Mouse (Mus musculus) kidney, postnatal 0 days (tissue): Measurements from ENCODE around the gene Myh9. TPM values are rescaled to one million over a fixed set of nuclear protein-coding genes. Genes with fewer than 3 reads are reported as not detected.
A peak's percentile ranks its signal among the peaks of the same experiment; 100 is the strongest.

Experiments used
- ATAC-seq: fragments of 200-750 bp; cut with Nextera tagmentation; replicated peaks from 2 replicates; pipeline ENCODE4 v1.8.0; 2017; ENCODE audit warnings: low read depth, moderate number of reproducible peaks, moderate TSS enrichment, moderate library complexity; ENCODE audit not compliant: low FRiP score
- DNase-seq: peaks from one replicate; pipeline ENCODE4 v3.0.0-alpha.2; 2016; ENCODE audit warnings: low spot score
- H3K27ac ChIP-seq: fragments of 300-500 bp; sonication (generic); 2 replicates; pipeline ENCODE4 v1.5.1; 2014; ENCODE audit warnings: mild to moderate bottlenecking
- H3K27me3 ChIP-seq: fragments of 300-500 bp; sonication (generic); 2 replicates; pipeline ENCODE4 v1.6.1; 2014; ENCODE audit warnings: low read length, mixed read lengths; ENCODE audit not compliant: insufficient read depth
- H3K36me3 ChIP-seq: fragments of 300-500 bp; sonication (generic); 2 replicates; pipeline ENCODE4 v1.6.1; 2014; ENCODE audit warnings: low read length, mixed read lengths; ENCODE audit not compliant: insufficient read depth
- H3K4me1 ChIP-seq: fragments of 300-500 bp; sonication (generic); replicated peaks from 2 replicates; pipeline ENCODE4 v1.6.1; 2014; ENCODE audit warnings: antibody characterized with exemption, low read length, mixed read lengths; ENCODE audit not compliant: insufficient read depth
- H3K4me2 ChIP-seq: fragments of 300-500 bp; sonication (generic); 2 replicates; pipeline ENCODE4 v1.6.1; 2014; ENCODE audit warnings: mild to moderate bottlenecking, low read length, moderate library complexity, mixed read lengths
- H3K4me3 ChIP-seq: fragments of 300-500 bp; sonication (generic); replicated peaks from 2 replicates; pipeline ENCODE4 v1.5.1; 2014; ENCODE audit warnings: low read depth, low read length
- H3K9ac ChIP-seq: fragments of 300-500 bp; sonication (generic); 2 replicates; pipeline ENCODE4 v1.6.1; 2014; ENCODE audit warnings: low read depth, low read length
- H3K9me3 ChIP-seq: fragments of 300-500 bp; sonication (generic); replicated peaks from 2 replicates; pipeline ENCODE4 v1.6.1; 2016; ENCODE audit warnings: low read length, inconsistent platforms, mixed read lengths
- CTCF ChIP-seq: IDR thresholded peaks from 2 replicates; pipeline ENCODE4 v1.5.1; 2016; ENCODE audit warnings: antibody characterized with exemption, low read depth, mild to moderate bottlenecking, moderate library complexity
- WGBS: fragments of 180-500 bp; shearing (Covaris S2); extraction: QIAGEN DNeasy Blood & Tissue Kit; methylation state at CpG from one replicate; pipeline ENCODE4 v1.1.7; 2014; 5-methylcytosine and 5-hydroxymethylcytosine counted together
- polyA plus RNA-seq: library from polyadenylated mRNA; unstranded; fragments of >200 nt; fragmentation: Nextera tagmentation; extraction: Ambion mirVana; gene quantifications from 2 replicates; pipeline ENCODE4 v1.2.1, GENCODE M21; 2015

Myh9 gene
- polyA plus RNA-seq, 1 experiment from 2014 or later: 52.9 TPM

DNA sequence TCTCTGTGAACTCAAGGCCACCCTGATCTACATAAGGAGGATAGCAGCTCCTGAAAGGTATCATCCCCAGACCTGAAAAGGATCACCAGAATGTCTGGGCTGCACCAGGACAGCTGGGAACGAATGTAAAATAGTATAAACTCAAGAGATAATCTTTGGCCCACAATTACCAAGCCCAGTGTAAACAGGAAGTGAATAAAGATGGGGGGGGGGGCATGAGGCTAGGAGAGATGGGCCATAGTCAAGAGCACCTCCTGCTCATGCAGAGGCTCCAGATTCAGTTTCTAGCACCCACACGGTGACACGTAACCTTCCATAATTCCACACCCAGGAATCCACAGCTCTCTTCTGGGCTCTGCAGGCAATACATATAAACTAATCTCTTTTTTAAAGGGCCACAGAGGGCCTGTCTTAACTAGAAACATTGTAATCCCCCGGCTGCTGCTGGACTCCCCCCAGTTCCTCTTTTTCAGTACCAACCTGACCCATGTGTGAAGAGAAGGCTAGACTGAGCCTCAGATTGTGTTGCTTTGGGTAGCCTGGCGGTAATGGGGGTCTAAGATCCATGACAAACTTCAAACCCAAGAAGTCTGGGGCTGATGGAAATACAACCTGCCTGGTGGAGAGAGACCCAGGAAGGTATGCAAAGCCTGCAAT, 11.4 kb downstream of the Myh9 start:
- no peak overlapping the region for H3K9ac ChIP-seq
- 0 out of 2 replicates have a peak, but pooled peaks cover 3% of the 10 kb centered on the region for H3K36me3 ChIP-seq
- no peak overlapping the region for H3K4me2 ChIP-seq
- peak overlapping the region; percentile 75 for H3K27ac ChIP-seq
- H3K27me3 ChIP-seq: no peaks in the 10 kb centered on the region
- DNase-seq (no peak), ATAC-seq (no peak)
- 80% methylated on average over 5 of the region's 5 CpGs for WGBS
- peaks cover 63% of the 10 kb centered on the region for H3K4me1 ChIP-seq
- H3K9me3 ChIP-seq: no peaks in the 10 kb centered on the region
- no peak for TF ChIP-seq CTCF
- H3K4me3 ChIP-seq: no peak overlapping the region

DNA sequence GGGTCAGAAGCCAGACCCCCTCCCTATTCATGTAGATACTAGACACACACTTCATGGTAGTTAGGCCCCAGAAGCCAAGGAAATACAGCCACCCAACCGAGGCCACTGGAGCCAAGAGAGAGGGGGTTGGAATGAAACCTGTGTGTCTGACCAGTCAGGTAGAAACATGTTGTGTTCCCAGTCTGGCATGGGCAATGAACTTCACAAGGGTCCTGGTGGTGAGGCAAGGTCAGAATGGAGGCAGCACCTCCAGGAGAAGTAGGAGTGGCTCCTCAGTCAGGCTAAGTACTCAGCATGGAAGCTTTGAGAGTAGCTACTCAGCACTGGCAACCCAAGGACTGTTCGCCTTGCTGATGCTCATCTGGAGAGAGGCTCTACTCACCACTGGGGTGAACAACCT, 12.4 kb downstream of the Myh9 start:
- no peak for TF ChIP-seq CTCF
- Histone ChIP-seq H3K27me3 (no peaks in the 10 kb centered on the region), H3K27ac (peak overlapping the region; percentile 75), H3K36me3 (0 out of 2 replicates have a peak, but pooled peaks cover 3% of the 10 kb centered on the region), H3K4me3 (no peak overlapping the region), H3K4me1 (peaks cover 53% of the 10 kb centered on the region), H3K9ac (no peak overlapping the region), H3K9me3 (no peaks in the 10 kb centered on the region), H3K4me2 (no peak overlapping the region)
- no peak for DNase-seq
- 55% methylated on average over 2 of the region's 2 CpGs for WGBS
- no peak for ATAC-seq

DNA sequence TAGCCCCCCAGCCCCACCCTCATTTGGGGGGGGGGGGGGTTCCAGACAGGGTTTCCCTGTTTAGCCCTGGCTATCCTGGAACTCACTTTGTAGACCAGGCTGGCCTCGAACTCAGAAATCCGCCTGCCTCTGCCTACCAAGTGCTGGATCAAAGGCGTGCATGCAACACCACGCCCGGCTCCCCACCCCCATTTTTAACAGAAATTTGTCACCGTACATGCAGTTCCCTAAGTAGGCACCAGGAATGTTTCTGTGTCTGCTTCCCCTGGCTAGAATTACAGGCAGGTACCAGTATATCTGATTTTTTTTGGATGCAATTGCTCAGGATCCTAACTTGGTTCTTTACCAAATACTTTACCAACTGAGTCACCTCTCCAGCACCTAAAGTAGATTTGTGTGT, 13.1 kb downstream of the Myh9 start:
- Histone ChIP-seq H3K4me2 (no peak overlapping the region), H3K4me1 (peaks cover 53% of the 10 kb centered on the region), H3K36me3 (0 out of 2 replicates have a peak, but pooled peaks cover 3% of the 10 kb centered on the region), H3K4me3 (no peak overlapping the region), H3K27me3 (no peaks in the 10 kb centered on the region), H3K9me3 (no peaks in the 10 kb centered on the region), H3K27ac (peak overlapping the region; percentile 75), H3K9ac (no peak overlapping the region)
- no peak for ATAC-seq
- DNase-seq: no peak
- WGBS: 88% methylated on average over 6 of the region's 6 CpGs
- TF ChIP-seq CTCF: no peak

DNA sequence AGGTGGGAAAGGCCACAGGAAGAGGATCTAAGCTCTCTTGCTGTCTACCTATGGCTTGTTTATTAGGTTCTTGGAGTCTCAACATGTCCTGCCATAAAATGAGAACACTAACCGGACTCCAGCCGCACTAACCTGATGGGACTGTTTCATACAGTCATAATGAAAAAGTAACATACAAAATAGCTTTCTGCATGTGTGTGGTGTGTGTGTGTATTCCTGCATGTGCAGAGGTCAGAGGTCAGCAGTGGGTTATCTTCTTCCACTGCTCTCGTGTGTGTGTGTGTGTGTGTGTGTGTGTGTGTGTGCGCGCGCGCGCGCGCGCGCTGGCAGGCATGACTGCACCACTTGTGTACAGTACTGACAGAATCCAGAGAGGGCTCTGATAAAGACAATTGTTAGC, 13.7 kb downstream of the Myh9 start:
- peaks cover 53% of the 10 kb centered on the region for H3K4me1 ChIP-seq
- no peak overlapping the region for H3K4me2 ChIP-seq
- no peak overlapping the region for H3K4me3 ChIP-seq
- 88% methylated on average over 12 of the region's 12 CpGs for WGBS
- no peak for TF ChIP-seq CTCF
- 0 out of 2 replicates have a peak, but pooled peaks cover 3% of the 10 kb centered on the region for H3K36me3 ChIP-seq
- peak overlapping the region; percentile 76 for H3K27ac ChIP-seq
- ATAC-seq (no peak), DNase-seq (no peak)
- peak overlapping the region; percentile 19; the same call in 1 of the 2 replicates for H3K9ac ChIP-seq
- H3K9me3 ChIP-seq: no peaks in the 10 kb centered on the region
- H3K27me3 ChIP-seq: no peaks in the 10 kb centered on the region

DNA sequence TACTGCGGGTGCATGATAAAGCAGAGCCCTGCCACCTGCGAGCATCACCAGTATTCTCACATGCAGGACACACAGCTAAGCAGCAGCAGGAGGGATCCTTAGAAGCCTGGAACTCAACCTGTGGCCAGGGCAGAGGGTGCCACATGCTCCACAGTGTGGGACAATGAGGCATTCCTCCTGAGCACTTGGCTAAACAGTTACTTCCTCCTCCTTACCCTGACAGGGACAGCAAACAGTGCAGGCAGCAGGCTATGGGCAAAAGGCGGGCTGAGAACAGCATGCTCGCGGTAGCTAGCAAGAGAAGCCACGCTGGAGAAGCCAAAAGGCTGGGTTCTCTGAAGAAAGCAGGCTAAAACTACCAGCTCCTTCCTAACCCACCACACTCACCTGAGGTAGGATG, 14.2 kb downstream of the Myh9 start:
- H3K4me3 ChIP-seq: no peak overlapping the region
- peak overlapping the region; percentile 76 for H3K27ac ChIP-seq
- H3K4me1 ChIP-seq: peaks cover 55% of the 10 kb centered on the region
- no peak for TF ChIP-seq CTCF
- H3K9ac ChIP-seq: peak overlapping the region; percentile 19; the same call in 1 of the 2 replicates
- DNase-seq (no peak), ATAC-seq (0 out of 2 replicates have a peak, but pooled peaks have one; percentile 33)
- H3K27me3 ChIP-seq: no peaks in the 10 kb centered on the region
- H3K36me3 ChIP-seq: 0 out of 2 replicates have a peak, but pooled peaks cover 3% of the 10 kb centered on the region
- no peaks in the 10 kb centered on the region for H3K9me3 ChIP-seq
- no peak overlapping the region for H3K4me2 ChIP-seq
- 27% methylated on average over 6 of the region's 6 CpGs for WGBS

DNA sequence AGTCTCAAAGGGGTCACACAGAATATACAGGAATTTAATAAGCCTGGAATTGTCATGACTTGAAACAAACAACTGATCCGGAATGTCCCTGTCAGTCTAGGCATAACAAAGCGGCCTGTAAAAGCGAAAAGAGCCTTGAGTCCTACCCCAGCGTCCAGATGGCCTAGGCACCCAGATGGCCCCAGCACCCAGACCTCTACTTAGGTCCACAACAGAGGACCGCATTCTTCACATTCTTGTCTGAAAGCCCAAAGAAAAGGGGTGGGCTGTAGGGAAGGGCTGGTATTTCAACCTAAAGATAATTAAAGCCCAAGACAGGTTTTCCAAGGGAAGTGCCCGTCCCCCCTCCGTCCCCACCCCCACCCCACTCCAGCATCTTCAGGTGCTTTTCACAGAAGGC, 14.6 kb downstream of the Myh9 start:
- no peaks in the 10 kb centered on the region for H3K9me3 ChIP-seq
- no peak overlapping the region for H3K4me3 ChIP-seq
- DNase-seq (peak; percentile 42), ATAC-seq (0 out of 2 replicates have a peak, but pooled peaks have one; percentile 1)
- H3K4me2 ChIP-seq: no peak overlapping the region
- H3K27me3 ChIP-seq: no peaks in the 10 kb centered on the region
- H3K4me1 ChIP-seq: peaks cover 59% of the 10 kb centered on the region
- 0 out of 2 replicates have a peak, but pooled peaks cover 3% of the 10 kb centered on the region for H3K36me3 ChIP-seq
- WGBS: 16% methylated on average over 7 of the region's 7 CpGs
- peak overlapping the region; percentile 76 for H3K27ac ChIP-seq
- 0 out of 2 replicates have a peak overlapping the region, but pooled peaks have one; percentile 18 for H3K9ac ChIP-seq
- TF ChIP-seq CTCF: no peak
